Mouse (Mus musculus): ENCODE measurements around the gene Pir. TPM values are rescaled to one million over a fixed set of nuclear protein-coding genes. Genes with fewer than 3 reads are reported as not detected.

Pir gene
- polyA plus RNA-seq, 1 experiment from 2014 or later = 3.9 TPM

DNA sequence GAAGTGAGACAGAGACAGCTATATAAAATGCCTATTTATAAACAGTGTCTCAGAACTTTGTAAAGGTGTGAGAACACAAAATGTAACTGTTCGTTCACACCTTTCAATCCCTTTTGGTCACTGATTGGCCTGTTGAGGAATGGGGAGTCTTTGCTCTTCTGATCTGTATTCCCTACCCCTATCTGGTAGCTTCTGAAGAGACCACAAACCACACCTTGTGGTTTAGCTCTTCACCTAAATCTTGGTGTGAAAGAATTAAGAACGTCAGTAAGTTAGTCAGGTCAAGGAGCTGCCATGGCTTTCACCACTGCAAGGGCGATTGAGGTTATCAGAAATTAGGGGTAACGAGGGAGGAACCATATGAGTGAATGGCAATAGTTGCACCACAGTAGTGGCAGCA, 49.4 kb downstream of the Pir start:
- no peak overlapping the region for H3K27ac ChIP-seq (ENCODE audit: low read depth, low read length)
- no peaks in the 10 kb centered on the region for H3K27me3 ChIP-seq (replicated peaks; ENCODE audit: control insufficient read depth, insufficient read depth, low read length)
- ATAC-seq = no peak
- no peaks in the 10 kb centered on the region for H3K4me1 ChIP-seq (ENCODE audit: control insufficient read depth, insufficient read depth, low read length)
- no peak overlapping the region for H3K9ac ChIP-seq (ENCODE audit: low read length)
- no peak overlapping the region for H3K4me3 ChIP-seq (ENCODE audit: low read depth, low read length)
- no peak for DNase-seq (ENCODE audit: low spot score)
- WGBS = 93% methylated on average over 4 of the region's 4 CpGs
- H3K4me2 ChIP-seq (ENCODE audit: low read length) = no peak overlapping the region
- no peaks in the 10 kb centered on the region for H3K36me3 ChIP-seq (ENCODE audit: control insufficient read depth, insufficient read depth, low read length)
- no peaks in the 10 kb centered on the region for H3K9me3 ChIP-seq (replicated peaks; ENCODE audit: control insufficient read depth, low read length)

DNA sequence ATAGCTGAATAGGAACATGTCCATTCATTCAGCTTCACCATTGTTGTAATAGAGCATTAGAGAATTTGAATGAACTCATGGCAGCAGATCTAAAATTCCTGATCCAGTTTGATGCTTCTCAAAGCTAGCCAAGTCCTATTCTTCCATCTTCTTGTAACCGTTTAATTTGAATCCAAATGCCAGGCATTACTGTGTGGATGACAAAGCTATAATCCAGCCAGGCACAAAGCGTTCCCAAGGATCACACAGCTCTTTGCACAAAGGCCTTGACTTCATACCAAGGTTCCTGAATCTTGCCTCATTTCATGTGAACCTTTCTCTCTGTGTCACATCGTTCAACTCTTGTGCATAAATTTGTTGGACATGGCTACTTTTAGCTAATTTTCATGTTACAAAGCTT, 50.9 kb downstream of the Pir start:
- H3K9ac ChIP-seq (ENCODE audit: low read length) = no peak overlapping the region
- H3K4me2 ChIP-seq (ENCODE audit: low read length) = no peak overlapping the region
- no peaks in the 10 kb centered on the region for H3K9me3 ChIP-seq (replicated peaks; ENCODE audit: control insufficient read depth, low read length)
- H3K36me3 ChIP-seq (ENCODE audit: control insufficient read depth, insufficient read depth, low read length) = no peaks in the 10 kb centered on the region
- H3K27ac ChIP-seq (ENCODE audit: low read depth, low read length) = no peak overlapping the region
- peak; percentile 12 for DNase-seq (ENCODE audit: low spot score)
- H3K4me1 ChIP-seq (ENCODE audit: control insufficient read depth, insufficient read depth, low read length) = no peaks in the 10 kb centered on the region
- no peak overlapping the region for H3K4me3 ChIP-seq (ENCODE audit: low read depth, low read length)
- no peak for ATAC-seq
- WGBS = 62% methylated on average over 3 of the region's 3 CpGs
- no peaks in the 10 kb centered on the region for H3K27me3 ChIP-seq (replicated peaks; ENCODE audit: control insufficient read depth, insufficient read depth, low read length)

DNA sequence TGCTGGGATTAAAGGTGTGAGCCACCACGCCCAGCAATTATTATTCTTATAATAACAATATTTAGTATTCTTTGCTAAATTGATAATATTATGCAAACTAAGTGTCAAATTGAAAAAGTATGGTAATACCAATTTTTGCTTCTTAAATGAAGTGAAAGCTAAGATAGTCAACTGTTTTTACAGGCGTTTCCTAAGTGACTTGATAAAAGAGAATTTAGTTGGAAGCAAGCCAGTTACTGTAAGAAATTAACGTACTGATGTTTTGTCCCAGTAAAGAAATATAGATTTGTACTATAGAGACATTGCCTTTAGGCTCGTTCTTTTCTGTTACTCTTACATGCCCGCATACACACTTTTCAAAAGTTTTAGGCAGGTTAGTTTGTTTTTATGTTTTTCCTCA, 53.3 kb downstream of the Pir start:
- H3K4me2 ChIP-seq (ENCODE audit: low read length) = no peak overlapping the region
- H3K36me3 ChIP-seq (ENCODE audit: control insufficient read depth, insufficient read depth, low read length) = no peaks in the 10 kb centered on the region
- 80% methylated on average over 5 of the region's 5 CpGs for WGBS
- H3K27me3 ChIP-seq (replicated peaks; ENCODE audit: control insufficient read depth, insufficient read depth, low read length) = no peaks in the 10 kb centered on the region
- no peaks in the 10 kb centered on the region for H3K9me3 ChIP-seq (replicated peaks; ENCODE audit: control insufficient read depth, low read length)
- H3K9ac ChIP-seq (ENCODE audit: low read length) = no peak overlapping the region
- no peaks in the 10 kb centered on the region for H3K4me1 ChIP-seq (ENCODE audit: control insufficient read depth, insufficient read depth, low read length)
- no peak overlapping the region for H3K4me3 ChIP-seq (ENCODE audit: low read depth, low read length)
- no peak overlapping the region for H3K27ac ChIP-seq (ENCODE audit: low read depth, low read length)
- ATAC-seq (no peak), DNase-seq (ENCODE audit: low spot score) (no peak)

DNA sequence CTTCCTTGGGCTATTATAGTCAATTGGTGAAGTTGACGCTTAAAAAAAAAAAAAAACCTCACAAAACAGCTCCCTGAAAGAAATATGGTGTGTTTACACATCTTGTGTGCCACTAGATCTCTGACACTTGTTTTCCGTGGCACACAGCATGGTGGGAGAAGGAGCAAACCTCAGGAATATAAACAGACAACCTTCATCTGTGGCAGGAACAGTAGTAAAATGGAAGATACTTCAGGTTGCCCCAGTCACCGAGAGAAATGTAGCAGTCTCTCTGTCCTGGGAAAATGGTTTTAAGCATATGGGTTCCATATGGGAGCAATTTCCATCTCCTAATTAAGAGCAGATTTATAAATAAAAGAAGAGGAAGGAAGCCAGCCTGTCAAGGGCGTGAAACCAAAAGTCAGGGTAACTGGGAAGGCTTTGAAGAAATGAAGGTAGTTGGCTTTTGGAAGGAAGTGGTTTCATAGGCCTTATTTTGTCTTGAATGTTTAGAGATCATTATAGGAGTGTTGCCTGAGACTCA, 54.3 kb downstream of the Pir start:
- no peak overlapping the region for H3K9ac ChIP-seq (ENCODE audit: low read length)
- H3K4me2 ChIP-seq (ENCODE audit: low read length) = no peak overlapping the region
- peak; percentile 50 for DNase-seq (ENCODE audit: low spot score)
- H3K4me3 ChIP-seq (ENCODE audit: low read depth, low read length) = no peak overlapping the region
- H3K9me3 ChIP-seq (replicated peaks; ENCODE audit: control insufficient read depth, low read length) = no peaks in the 10 kb centered on the region
- no peaks in the 10 kb centered on the region for H3K36me3 ChIP-seq (ENCODE audit: control insufficient read depth, insufficient read depth, low read length)
- 74% methylated on average over 4 of the region's 4 CpGs for WGBS
- no peaks in the 10 kb centered on the region for H3K4me1 ChIP-seq (ENCODE audit: control insufficient read depth, insufficient read depth, low read length)
- no peak overlapping the region; the same call in 1 of the 2 replicates for H3K27ac ChIP-seq (ENCODE audit: low read depth, low read length)
- no peak for ATAC-seq
- no peaks in the 10 kb centered on the region for H3K27me3 ChIP-seq (replicated peaks; ENCODE audit: control insufficient read depth, insufficient read depth, low read length)

DNA sequence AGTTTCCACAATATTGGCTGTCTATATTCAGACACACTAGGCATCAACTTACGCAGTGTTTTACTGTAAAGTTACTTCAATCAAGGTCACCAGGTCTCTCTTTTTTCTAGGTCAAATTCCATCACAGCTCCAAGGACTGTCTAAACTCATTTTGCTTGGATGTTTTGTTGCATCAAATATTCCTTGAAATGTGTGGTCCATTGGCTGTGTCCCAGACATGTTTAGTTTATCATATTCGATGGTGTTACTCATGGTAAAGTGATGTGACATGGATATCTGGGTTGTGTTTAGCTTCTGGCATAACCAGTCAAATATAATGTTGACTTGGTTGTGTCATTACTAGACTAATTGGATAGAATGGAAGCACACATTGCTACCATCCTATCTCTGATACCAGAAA, 61.2 kb downstream of the Pir start:
- H3K27me3 ChIP-seq (replicated peaks; ENCODE audit: control insufficient read depth, insufficient read depth, low read length) = no peaks in the 10 kb centered on the region
- WGBS = 92% methylated on average over 2 of the region's 2 CpGs
- DNase-seq (ENCODE audit: low spot score) (no peak), ATAC-seq (no peak)
- no peak overlapping the region for H3K4me2 ChIP-seq (ENCODE audit: low read length)
- no peaks in the 10 kb centered on the region for H3K36me3 ChIP-seq (ENCODE audit: control insufficient read depth, insufficient read depth, low read length)
- H3K9ac ChIP-seq (ENCODE audit: low read length) = no peak overlapping the region
- no peak overlapping the region for H3K4me3 ChIP-seq (ENCODE audit: low read depth, low read length)
- no peaks in the 10 kb centered on the region for H3K4me1 ChIP-seq (ENCODE audit: control insufficient read depth, insufficient read depth, low read length)
- no peaks in the 10 kb centered on the region for H3K9me3 ChIP-seq (replicated peaks; ENCODE audit: control insufficient read depth, low read length)
- H3K27ac ChIP-seq (ENCODE audit: low read depth, low read length) = no peak overlapping the region

DNA sequence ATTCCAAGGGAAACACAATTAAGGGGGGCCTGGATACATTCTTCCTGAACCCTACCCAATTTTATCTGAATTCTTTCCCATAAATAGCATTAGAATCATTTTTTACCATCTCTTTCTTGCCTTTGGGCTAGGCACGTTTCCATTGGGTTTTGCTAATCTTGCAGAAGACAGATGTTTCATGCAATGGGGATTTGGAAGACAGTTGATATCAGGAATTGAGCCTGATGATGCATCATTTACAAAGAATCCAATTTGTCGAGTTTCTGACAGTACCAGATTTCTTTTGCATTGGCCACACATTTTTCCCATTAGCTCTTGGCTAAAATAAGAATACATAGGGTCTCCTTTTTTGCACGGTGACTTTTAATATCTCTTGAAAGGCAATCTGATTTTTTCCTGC, 61.6 kb downstream of the Pir start:
- no peak overlapping the region for H3K4me3 ChIP-seq (ENCODE audit: low read depth, low read length)
- no peak overlapping the region for H3K9ac ChIP-seq (ENCODE audit: low read length)
- no peak overlapping the region for H3K27ac ChIP-seq (ENCODE audit: low read depth, low read length)
- H3K9me3 ChIP-seq (replicated peaks; ENCODE audit: control insufficient read depth, low read length) = no peaks in the 10 kb centered on the region
- ATAC-seq = no peak
- 80% methylated on average over 3 of the region's 3 CpGs for WGBS
- no peaks in the 10 kb centered on the region for H3K27me3 ChIP-seq (replicated peaks; ENCODE audit: control insufficient read depth, insufficient read depth, low read length)
- no peak for DNase-seq (ENCODE audit: low spot score)
- H3K36me3 ChIP-seq (ENCODE audit: control insufficient read depth, insufficient read depth, low read length) = no peaks in the 10 kb centered on the region
- no peaks in the 10 kb centered on the region for H3K4me1 ChIP-seq (ENCODE audit: control insufficient read depth, insufficient read depth, low read length)
- H3K4me2 ChIP-seq (ENCODE audit: low read length) = no peak overlapping the region

DNA sequence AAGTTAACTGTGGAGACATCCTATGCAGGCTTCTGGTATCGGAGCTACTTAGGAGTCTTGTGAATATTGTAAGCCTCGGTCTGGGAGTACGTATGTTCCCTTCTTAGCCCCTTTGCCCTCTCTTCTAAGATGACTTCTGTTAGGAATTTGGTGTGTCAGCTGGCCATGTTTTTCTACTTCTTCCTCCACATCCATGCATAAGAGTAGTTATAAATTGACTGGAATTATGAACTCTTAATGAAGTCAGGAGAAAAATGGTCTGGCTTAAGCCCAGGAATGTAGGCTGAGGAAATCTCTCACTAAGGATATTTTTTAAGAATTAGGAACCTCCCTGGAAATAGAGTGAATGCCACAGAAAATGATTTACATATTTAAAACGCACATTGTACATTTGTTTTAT, 69.4 kb downstream of the Pir start:
- Histone ChIP-seq H3K9ac (ENCODE audit: low read length) (no peak overlapping the region), H3K36me3 (ENCODE audit: control insufficient read depth, insufficient read depth, low read length) (no peaks in the 10 kb centered on the region), H3K4me1 (ENCODE audit: control insufficient read depth, insufficient read depth, low read length) (no peaks in the 10 kb centered on the region), H3K4me2 (ENCODE audit: low read length) (no peak overlapping the region), H3K4me3 (ENCODE audit: low read depth, low read length) (no peak overlapping the region), H3K9me3 (replicated peaks; ENCODE audit: control insufficient read depth, low read length) (no peaks in the 10 kb centered on the region), H3K27me3 (replicated peaks; ENCODE audit: control insufficient read depth, insufficient read depth, low read length) (no peaks in the 10 kb centered on the region), H3K27ac (ENCODE audit: low read depth, low read length) (no peak overlapping the region)
- 94% methylated on average over 4 of the region's 4 CpGs for WGBS
- DNase-seq (ENCODE audit: low spot score) = no peak
- no peak for ATAC-seq

DNA sequence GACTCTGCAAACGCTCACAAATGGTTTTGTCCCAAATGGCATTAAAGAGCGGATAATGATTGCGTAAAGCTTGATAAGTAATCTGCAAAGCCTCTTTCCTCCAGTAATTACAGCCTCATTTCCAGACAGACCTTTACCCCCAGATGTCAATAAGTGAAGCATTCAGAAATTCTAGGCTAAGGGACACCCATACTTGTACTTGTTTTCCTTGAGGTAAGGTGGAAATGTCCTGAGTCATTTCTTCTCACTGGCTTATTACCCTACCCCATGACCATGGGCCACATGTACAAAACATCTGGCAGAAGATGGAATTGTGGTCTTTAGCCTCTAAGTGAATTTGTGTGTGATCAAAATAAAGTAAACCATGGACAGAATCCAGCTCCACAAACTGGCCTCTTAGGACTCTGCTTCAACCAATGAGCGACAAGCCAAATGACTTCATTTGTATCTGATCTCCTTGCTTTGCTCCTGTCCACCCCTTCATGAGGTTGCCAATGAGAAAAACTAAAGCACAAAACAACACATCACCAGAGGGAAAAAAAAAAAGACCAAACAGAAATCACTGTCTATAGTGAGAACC, 76.3 kb downstream of the Pir start:
- no peaks in the 10 kb centered on the region for H3K9me3 ChIP-seq (replicated peaks; ENCODE audit: control insufficient read depth, low read length)
- H3K27me3 ChIP-seq (replicated peaks; ENCODE audit: control insufficient read depth, insufficient read depth, low read length) = no peaks in the 10 kb centered on the region
- H3K27ac ChIP-seq (ENCODE audit: low read depth, low read length) = no peak overlapping the region
- H3K4me3 ChIP-seq (ENCODE audit: low read depth, low read length) = no peak overlapping the region
- DNase-seq (ENCODE audit: low spot score) (no peak), ATAC-seq (no peak)
- no peak overlapping the region for H3K9ac ChIP-seq (ENCODE audit: low read length)
- no peaks in the 10 kb centered on the region for H3K36me3 ChIP-seq (ENCODE audit: control insufficient read depth, insufficient read depth, low read length)
- no peaks in the 10 kb centered on the region for H3K4me1 ChIP-seq (ENCODE audit: control insufficient read depth, insufficient read depth, low read length)
- no peak overlapping the region for H3K4me2 ChIP-seq (ENCODE audit: low read length)
- WGBS = 90% methylated on average over 4 of the region's 4 CpGs

DNA sequence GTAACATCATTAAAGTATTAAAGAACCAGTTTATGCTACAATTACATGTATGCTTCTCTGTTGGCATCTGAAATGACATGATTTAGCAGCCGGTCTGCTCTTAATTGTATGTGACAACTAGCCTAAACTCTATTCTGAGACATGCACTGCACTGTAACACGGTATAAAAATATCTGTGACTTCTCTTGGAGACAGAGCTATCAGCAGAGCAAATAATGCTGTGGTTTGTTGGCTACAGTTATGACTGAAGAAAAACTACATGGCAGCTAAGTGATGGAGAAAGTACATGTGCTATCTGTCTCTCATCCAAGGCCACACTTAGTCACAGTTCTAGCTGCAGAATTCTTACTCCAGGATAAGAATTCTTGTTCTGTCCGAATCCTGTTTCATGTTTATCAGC, 79.8 kb downstream of the Pir start:
- Histone ChIP-seq H3K27me3 (replicated peaks; ENCODE audit: control insufficient read depth, insufficient read depth, low read length) (no peaks in the 10 kb centered on the region), H3K36me3 (ENCODE audit: control insufficient read depth, insufficient read depth, low read length) (no peaks in the 10 kb centered on the region), H3K4me3 (ENCODE audit: low read depth, low read length) (no peak overlapping the region), H3K27ac (ENCODE audit: low read depth, low read length) (no peak overlapping the region), H3K9me3 (replicated peaks; ENCODE audit: control insufficient read depth, low read length) (no peaks in the 10 kb centered on the region), H3K4me2 (ENCODE audit: low read length) (no peak overlapping the region), H3K9ac (ENCODE audit: low read length) (no peak overlapping the region), H3K4me1 (ENCODE audit: control insufficient read depth, insufficient read depth, low read length) (no peaks in the 10 kb centered on the region)
- DNase-seq (ENCODE audit: low spot score) (no peak), ATAC-seq (no peak)
- WGBS = 86% methylated on average over 3 of the region's 3 CpGs
